Comparison of ENCODE assay signal across 16 mouse cellular contexts in the genomic region with DNA sequence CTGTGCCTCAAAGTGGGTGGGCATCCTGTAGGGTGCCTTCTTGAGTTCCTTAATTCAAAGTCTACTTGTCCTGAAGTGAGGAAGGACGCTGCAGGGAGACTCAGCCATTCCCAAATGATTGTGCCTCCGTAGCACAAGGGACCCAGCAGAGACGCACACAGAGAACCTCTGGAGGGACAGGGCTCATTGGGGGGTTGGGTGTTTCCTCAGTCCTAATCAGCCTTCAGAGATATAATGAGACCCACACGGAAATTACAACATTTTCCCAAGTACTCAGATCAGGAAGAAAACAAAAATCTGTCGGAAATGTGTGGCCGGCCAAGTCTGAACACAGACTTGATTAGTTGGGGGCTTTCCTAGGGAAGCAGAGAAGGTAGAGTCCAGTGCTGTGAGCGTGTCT.
DNase-seq lines count a peak whose midpoint lies in the region; ATAC-seq and TF ChIP-seq lines count a peak whose summit lies in the region.
"Had no signal": no experiment of that assay in that cellular context is flagged by ENCODE, and none has a peak within 500 bp of the region (broad histone marks: within the 10 kb centered on the region; RNA-seq: fewer than 3 reads in every experiment).

No protein-coding gene starts in this region.

- no peak overlapping the region for H3K9ac ChIP-seq in kidney, embryonic 16.5 days (replicated peaks; ENCODE audit: low read length)
- no peak overlapping the region for H3K9ac ChIP-seq in embryonic facial prominence, embryonic 11.5 days (replicated peaks; ENCODE audit: low read length)
- H3K9ac ChIP-seq in heart, postnatal 0 days (replicated peaks; ENCODE audit: low read depth, low read length) = no peak overlapping the region
- H3K9ac ChIP-seq: forebrain, embryonic 15.5 days had no signal

- intact Hi-C loops in heart, postnatal 14 days (cut with DNase I) = no loop called here

- no peak overlapping the region for H3K4me2 ChIP-seq in kidney, embryonic 16.5 days (replicated peaks; ENCODE audit: low read depth, low read length)
- H3K4me2 ChIP-seq in embryonic facial prominence, embryonic 11.5 days (ENCODE audit: low read depth, low read length) = no peak overlapping the region
- H3K4me2 ChIP-seq in heart, postnatal 0 days (ENCODE audit: low read depth, low read length) = peak overlapping the region; percentile 40
- H3K4me2 ChIP-seq: forebrain, embryonic 15.5 days had no signal

- no peak for ATAC-seq in kidney, embryonic 16.5 days (ENCODE audit: low FRiP score, low TSS enrichment)
- ATAC-seq in embryonic facial prominence, embryonic 11.5 days (replicated peaks; ENCODE audit: insufficient number of reproducible peaks, low FRiP score, low TSS enrichment, low read depth) = no peak
- peak; percentile 22; the same call in 1 of the 2 replicates for ATAC-seq in heart, postnatal 0 days (ENCODE audit: insufficient read depth, low read depth)
- no peak for ATAC-seq in cerebellum, adult (ENCODE audit: insufficient number of reproducible peaks, low FRiP score, low TSS enrichment)
- ATAC-seq: forebrain, embryonic 15.5 days; lung, postnatal 0 days; Patski had no signal

- TF ChIP-seq CTCF in kidney, adult 2 months (conservative IDR thresholded peaks at IDR 0.05; ENCODE audit: insufficient read depth, insufficient read length, low read depth, low read length) = no peak
- no peak for TF ChIP-seq CTCF in heart, postnatal 0 days (IDR thresholded peaks at IDR 0.05; ENCODE audit: low read depth)

- 67% methylated on average over 7 of the region's 7 CpGs for WGBS in kidney, embryonic 16.5 days
- 69% methylated on average over 7 of the region's 7 CpGs for WGBS in kidney, adult 2 months
- WGBS in embryonic facial prominence, embryonic 11.5 days = 32% methylated on average over 7 of the region's 7 CpGs
- WGBS in heart, postnatal 0 days = 50% methylated on average over 7 of the region's 7 CpGs

- no peak overlapping the region for H3K4me3 ChIP-seq in kidney, embryonic 16.5 days (ENCODE audit: low read length)
- no peak overlapping the region for H3K4me3 ChIP-seq in kidney, adult 2 months (ENCODE audit: insufficient read depth, low read depth, low read length)
- H3K4me3 ChIP-seq in embryonic facial prominence, embryonic 11.5 days (ENCODE audit: low read depth, low read length) = no peak overlapping the region
- 0 out of 2 replicates have a peak overlapping the region, but pooled peaks have one; percentile 14 for H3K4me3 ChIP-seq in heart, postnatal 0 days (ENCODE audit: low read depth, low read length)
- H3K4me3 ChIP-seq: forebrain, embryonic 15.5 days; hindbrain, embryonic 10.5 days had no signal

- H3K4me1 ChIP-seq in kidney, embryonic 16.5 days (ENCODE audit: insufficient read depth, low read length) = peaks cover 58% of the 10 kb centered on the region
- peaks cover 9% of the 10 kb centered on the region for H3K4me1 ChIP-seq in kidney, adult 2 months (ENCODE audit: control insufficient read depth, insufficient read depth, low read length)
- H3K4me1 ChIP-seq in embryonic facial prominence, embryonic 11.5 days (ENCODE audit: control insufficient read depth, insufficient read depth, low read length) = peaks cover 4% of the 10 kb centered on the region; the same call in 1 of the 2 replicates
- peaks cover 15% of the 10 kb centered on the region; the same call in 1 of the 2 replicates for H3K4me1 ChIP-seq in heart, postnatal 0 days (ENCODE audit: control insufficient read depth, insufficient read depth)
- H3K4me1 ChIP-seq: forebrain, embryonic 15.5 days had no signal

- H3K27me3 ChIP-seq in kidney, embryonic 16.5 days (ENCODE audit: insufficient read depth, low read length) = no peaks in the 10 kb centered on the region
- H3K27me3 ChIP-seq in kidney, adult 2 months (replicated peaks; ENCODE audit: control insufficient read depth, insufficient read depth, low read length) = no peaks in the 10 kb centered on the region
- H3K27me3 ChIP-seq in embryonic facial prominence, embryonic 11.5 days (ENCODE audit: control insufficient read depth, insufficient read depth, low read length) = no peaks in the 10 kb centered on the region
- no peaks in the 10 kb centered on the region for H3K27me3 ChIP-seq in heart, postnatal 0 days (ENCODE audit: control insufficient read depth, insufficient read depth, low read length)
- H3K27me3 ChIP-seq: forebrain, embryonic 15.5 days; Patski had no signal

- peak; percentile 25 to 38 for DNase-seq in heart, adult 18-20 months
- DNase-seq in heart, postnatal 14 days = no peak
- DNase-seq in kidney, adult 2 months = no peak
- no peak for DNase-seq in embryonic facial prominence, embryonic 11.5 days (ENCODE audit: low spot score)
- DNase-seq in heart, postnatal 0 days (ENCODE audit: low spot score) = no peak
- no peak for DNase-seq in layer of hippocampus, postnatal 10 days (ENCODE audit: low spot score in 2 of 2)
- DNase-seq: B cell, adult 2 months; cerebellum, adult 11-12 months; kidney, postnatal 4 days; layer of hippocampus, postnatal 36 days had no signal

- no peak for TF ChIP-seq EP300 in heart, postnatal 0 days (IDR thresholded peaks at IDR 0.05; ENCODE audit: low read depth)

- H3K27ac ChIP-seq in kidney, embryonic 16.5 days (ENCODE audit: low read length) = 0 out of 2 replicates have a peak overlapping the region, but pooled peaks have one; percentile 10
- H3K27ac ChIP-seq in kidney, adult 2 months (ENCODE audit: insufficient read depth, low read depth, low read length) = no peak overlapping the region
- peak overlapping the region; percentile 43; the same call in 1 of the 2 replicates for H3K27ac ChIP-seq in embryonic facial prominence, embryonic 11.5 days (replicated peaks; ENCODE audit: low read depth, low read length)
- peak overlapping the region; percentile 49 for H3K27ac ChIP-seq in heart, postnatal 0 days (ENCODE audit: low read depth)
- H3K27ac ChIP-seq: forebrain, embryonic 15.5 days had no signal

- peaks cover 3% of the 10 kb centered on the region; the same call in 1 of the 2 replicates for H3K36me3 ChIP-seq in kidney, embryonic 16.5 days (ENCODE audit: insufficient read depth, low read length)
- no peaks in the 10 kb centered on the region for H3K36me3 ChIP-seq in kidney, adult 2 months (ENCODE audit: control insufficient read depth, insufficient read depth, low read length)
- H3K36me3 ChIP-seq in embryonic facial prominence, embryonic 11.5 days (replicated peaks; ENCODE audit: control insufficient read depth, insufficient read depth, low read depth, low read length) = no peaks in the 10 kb centered on the region
- H3K36me3 ChIP-seq in heart, postnatal 0 days (replicated peaks; ENCODE audit: control insufficient read depth, insufficient read depth, low read length) = no peaks in the 10 kb centered on the region
- H3K36me3 ChIP-seq: forebrain, embryonic 15.5 days; hindbrain, embryonic 10.5 days had no signal

- TF ChIP-seq POLR2A in kidney, adult 2 months (IDR thresholded peaks at IDR 0.05; ENCODE audit: low read depth, low read length) = no peak

- H3K9me3 ChIP-seq in kidney, embryonic 16.5 days (ENCODE audit: low read length) = no peaks in the 10 kb centered on the region
- H3K9me3 ChIP-seq in embryonic facial prominence, embryonic 11.5 days (replicated peaks; ENCODE audit: control insufficient read depth, low read length) = no peaks in the 10 kb centered on the region
- H3K9me3 ChIP-seq in heart, postnatal 0 days (replicated peaks; ENCODE audit: control insufficient read depth, low read length) = no peaks in the 10 kb centered on the region
- H3K9me3 ChIP-seq: forebrain, embryonic 15.5 days; hindbrain, embryonic 10.5 days had no signal

Comparison
In these comparisons a context has a peak if more than half of its experiments do, and no peak if none do; other contexts are left out.
1. DNase-seq: peak in heart, adult 18-20 months (2 of 2); none in heart, postnatal 14 days (0 of 2), kidney, adult 2 months (single experiment), embryonic facial prominence, embryonic 11.5 days (single experiment), heart, postnatal 0 days (single experiment) and layer of hippocampus, postnatal 10 days (0 of 2).